Mouse (Mus musculus): ENCODE results near the gene St6galnac6. TPM values are rescaled to one million over a fixed set of nuclear protein-coding genes. Genes with fewer than 3 reads are reported as not detected.

The St6galnac6 gene
- polyA plus RNA-seq, 1 experiment from 2014 or later = 7.5 TPM

DNA sequence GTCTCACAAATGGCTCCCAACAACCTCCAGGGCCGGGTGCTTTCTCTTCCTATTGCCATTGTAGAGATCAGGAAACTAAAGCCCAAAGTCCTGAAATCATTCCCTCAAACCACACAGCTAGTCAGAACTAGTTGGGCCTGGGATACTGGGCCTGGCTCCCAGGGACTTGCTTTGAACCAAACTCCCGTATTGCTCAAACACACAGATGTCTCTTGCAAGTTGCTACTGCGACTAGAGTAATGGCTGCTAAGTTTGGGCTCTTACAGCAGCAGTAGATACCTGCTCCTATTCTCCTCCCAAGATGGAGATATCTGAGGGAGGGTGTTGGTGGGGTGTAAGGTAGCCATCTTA is 55.9 kb downstream of the St6galnac6 start:
- peaks cover 26% of the 10 kb centered on the region for H3K4me1 ChIP-seq (ENCODE audit: control insufficient read depth, insufficient read depth, low read length)
- H3K4me3 ChIP-seq (ENCODE audit: low read depth, low read length) = no peak overlapping the region
- peak overlapping the region; percentile 61; the same call in 1 of the 2 replicates for H3K27ac ChIP-seq (replicated peaks; ENCODE audit: low read depth, low read length)
- no peak overlapping the region for H3K4me2 ChIP-seq (ENCODE audit: low read depth, severe bottlenecking)
- no peak for ATAC-seq (ENCODE audit: insufficient number of reproducible peaks, low FRiP score, low TSS enrichment, low read depth)
- DNase-seq (ENCODE audit: low spot score) = no peak
- H3K27me3 ChIP-seq (ENCODE audit: control insufficient read depth, insufficient read depth, low read length) = no peaks in the 10 kb centered on the region
- 88% methylated on average over 3 of the region's 3 CpGs for WGBS
- no peaks in the 10 kb centered on the region for H3K36me3 ChIP-seq (ENCODE audit: control insufficient read depth, insufficient read depth, low read length)
- H3K9me3 ChIP-seq (ENCODE audit: control insufficient read depth, low read length) = no peaks in the 10 kb centered on the region
- no peak overlapping the region for H3K9ac ChIP-seq (ENCODE audit: low read length)

DNA sequence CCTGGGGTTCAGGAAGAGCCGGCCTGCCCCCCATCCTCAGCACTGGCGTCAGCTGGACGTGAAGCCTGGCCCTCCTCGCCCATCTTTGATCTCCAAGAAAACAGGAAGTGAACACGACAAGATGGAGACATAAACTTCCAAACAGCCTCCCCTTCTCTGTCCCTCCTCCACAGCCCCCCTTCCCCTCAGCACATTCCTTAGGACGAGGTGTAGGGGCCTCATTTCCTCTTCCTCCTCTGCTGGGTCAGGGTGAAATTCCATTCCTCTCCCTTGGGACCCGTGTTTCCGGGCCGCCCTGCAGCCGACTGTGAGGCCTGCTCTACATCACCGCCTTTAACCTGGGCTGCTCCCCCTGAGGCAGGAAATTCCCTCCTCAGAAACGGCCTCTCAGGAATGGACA is 56.3 kb downstream of the St6galnac6 start:
- Histone ChIP-seq H3K9me3 (ENCODE audit: control insufficient read depth, low read length) (no peaks in the 10 kb centered on the region), H3K4me2 (ENCODE audit: low read depth, severe bottlenecking) (0 out of 2 replicates have a peak overlapping the region, but pooled peaks have one; percentile 3), H3K4me3 (ENCODE audit: low read depth, low read length) (no peak overlapping the region), H3K27me3 (ENCODE audit: control insufficient read depth, insufficient read depth, low read length) (no peaks in the 10 kb centered on the region), H3K4me1 (ENCODE audit: control insufficient read depth, insufficient read depth, low read length) (peaks cover 26% of the 10 kb centered on the region), H3K36me3 (ENCODE audit: control insufficient read depth, insufficient read depth, low read length) (no peaks in the 10 kb centered on the region), H3K9ac (ENCODE audit: low read length) (no peak overlapping the region), H3K27ac (replicated peaks; ENCODE audit: low read depth, low read length) (peak overlapping the region; percentile 72)
- peak; percentile 71 for DNase-seq (ENCODE audit: low spot score)
- WGBS = 25% methylated on average over 12 of the region's 12 CpGs
- ATAC-seq (ENCODE audit: insufficient number of reproducible peaks, low FRiP score, low TSS enrichment, low read depth) = peak; percentile 72; the same call in 1 of the 2 replicates

DNA sequence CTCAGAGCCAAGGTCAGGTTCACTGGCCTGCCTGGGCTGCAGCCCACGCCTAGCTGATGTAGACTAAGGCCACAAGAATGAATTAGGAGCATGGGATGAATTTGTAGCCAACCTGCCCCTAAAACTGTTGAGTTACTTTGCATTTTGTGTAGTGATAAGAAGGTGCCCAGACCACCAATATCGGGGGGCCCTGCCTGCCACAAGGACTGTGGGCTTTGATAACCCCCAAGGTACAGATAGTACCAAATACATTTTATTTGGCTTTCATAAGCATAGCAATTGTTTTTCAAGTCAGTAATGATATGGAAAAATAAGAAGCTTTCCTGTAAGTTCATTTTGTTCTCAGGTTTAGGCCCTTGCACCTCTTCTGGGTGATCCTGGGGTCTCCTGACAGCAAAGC is 59.4 kb downstream of the St6galnac6 start:
- H3K4me3 ChIP-seq (ENCODE audit: low read depth, low read length) = no peak overlapping the region
- H3K27me3 ChIP-seq (ENCODE audit: control insufficient read depth, insufficient read depth, low read length) = no peaks in the 10 kb centered on the region
- 93% methylated on average over 2 of the region's 2 CpGs for WGBS
- no peak for DNase-seq (ENCODE audit: low spot score)
- H3K9me3 ChIP-seq (ENCODE audit: control insufficient read depth, low read length) = no peaks in the 10 kb centered on the region
- H3K4me2 ChIP-seq (ENCODE audit: low read depth, severe bottlenecking) = no peak overlapping the region
- H3K36me3 ChIP-seq (ENCODE audit: control insufficient read depth, insufficient read depth, low read length) = no peaks in the 10 kb centered on the region; the same call in 1 of the 2 replicates
- H3K4me1 ChIP-seq (ENCODE audit: control insufficient read depth, insufficient read depth, low read length) = peaks cover 25% of the 10 kb centered on the region
- no peak overlapping the region for H3K9ac ChIP-seq (ENCODE audit: low read length)
- H3K27ac ChIP-seq (replicated peaks; ENCODE audit: low read depth, low read length) = no peak overlapping the region
- ATAC-seq (ENCODE audit: insufficient number of reproducible peaks, low FRiP score, low TSS enrichment, low read depth) = no peak

DNA sequence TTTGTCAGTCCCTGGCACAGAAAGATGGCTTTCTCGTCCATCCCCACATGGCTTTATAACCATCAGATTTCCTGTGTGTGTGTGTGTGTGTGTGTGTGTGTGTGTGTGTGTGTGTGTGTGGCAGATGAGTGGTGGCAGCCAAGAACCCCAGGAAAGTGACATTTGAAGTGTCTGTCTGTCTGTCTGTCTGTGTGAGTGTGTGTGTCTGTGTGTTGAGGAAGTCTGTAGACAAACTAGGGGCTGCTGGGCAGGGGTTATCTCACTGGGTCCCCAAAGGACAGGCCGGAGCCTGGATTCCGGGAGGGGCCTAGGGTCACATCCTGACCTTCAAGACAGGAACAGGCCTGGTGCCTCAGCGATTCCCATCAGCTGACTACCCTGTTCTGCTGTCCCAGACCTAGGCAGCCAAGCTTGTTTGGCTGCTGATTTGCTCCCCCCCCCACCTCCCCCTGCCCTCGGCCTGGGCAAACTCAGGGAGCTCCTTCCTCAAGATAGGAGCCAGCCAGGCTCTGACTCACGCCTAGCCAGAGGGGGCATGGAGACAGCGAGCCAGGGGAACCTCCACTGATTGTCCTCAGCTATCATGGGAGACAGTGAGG is 62.1 kb downstream of the St6galnac6 start:
- Histone ChIP-seq H3K9me3 (ENCODE audit: control insufficient read depth, low read length) (no peaks in the 10 kb centered on the region), H3K36me3 (ENCODE audit: control insufficient read depth, insufficient read depth, low read length) (no peaks in the 10 kb centered on the region; the same call in 1 of the 2 replicates), H3K27me3 (ENCODE audit: control insufficient read depth, insufficient read depth, low read length) (no peaks in the 10 kb centered on the region), H3K27ac (replicated peaks; ENCODE audit: low read depth, low read length) (no peak overlapping the region), H3K9ac (ENCODE audit: low read length) (no peak overlapping the region), H3K4me2 (ENCODE audit: low read depth, severe bottlenecking) (no peak overlapping the region), H3K4me3 (ENCODE audit: low read depth, low read length) (no peak overlapping the region), H3K4me1 (ENCODE audit: control insufficient read depth, insufficient read depth, low read length) (peaks cover 3% of the 10 kb centered on the region; the same call in 1 of the 2 replicates)
- WGBS = 55% methylated on average over 7 of the region's 7 CpGs
- no peak for DNase-seq (ENCODE audit: low spot score)
- no peak for ATAC-seq (ENCODE audit: insufficient number of reproducible peaks, low FRiP score, low TSS enrichment, low read depth)

DNA sequence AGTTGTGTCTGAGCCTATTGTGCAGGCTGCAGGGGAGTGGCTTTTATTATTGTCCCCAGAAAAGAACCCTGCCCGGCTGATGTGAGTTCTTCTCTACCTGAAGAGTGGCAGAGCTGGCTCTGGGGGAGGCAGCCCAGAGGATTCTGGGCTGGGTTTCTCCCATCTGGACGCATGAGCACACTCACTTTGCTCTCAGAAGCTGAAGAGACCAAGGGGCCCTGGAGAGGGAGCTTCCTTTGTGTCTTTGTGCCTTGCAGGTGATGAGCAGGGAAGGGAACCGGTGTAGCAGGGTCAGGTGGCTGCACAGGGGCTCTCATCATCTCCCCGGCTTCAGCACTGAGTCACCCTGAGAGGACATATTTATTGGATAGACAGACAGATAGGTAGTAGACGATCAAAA is 62.8 kb downstream of the St6galnac6 start:
- peaks cover 3% of the 10 kb centered on the region; the same call in 1 of the 2 replicates for H3K4me1 ChIP-seq (ENCODE audit: control insufficient read depth, insufficient read depth, low read length)
- WGBS = 64% methylated on average over 5 of the region's 5 CpGs
- H3K4me2 ChIP-seq (ENCODE audit: low read depth, severe bottlenecking) = no peak overlapping the region
- no peaks in the 10 kb centered on the region; the same call in 1 of the 2 replicates for H3K36me3 ChIP-seq (ENCODE audit: control insufficient read depth, insufficient read depth, low read length)
- no peaks in the 10 kb centered on the region for H3K27me3 ChIP-seq (ENCODE audit: control insufficient read depth, insufficient read depth, low read length)
- H3K9me3 ChIP-seq (ENCODE audit: control insufficient read depth, low read length) = no peaks in the 10 kb centered on the region
- no peak overlapping the region for H3K9ac ChIP-seq (ENCODE audit: low read length)
- no peak overlapping the region for H3K4me3 ChIP-seq (ENCODE audit: low read depth, low read length)
- DNase-seq (ENCODE audit: low spot score) (no peak), ATAC-seq (ENCODE audit: insufficient number of reproducible peaks, low FRiP score, low TSS enrichment, low read depth) (no peak)
- H3K27ac ChIP-seq (replicated peaks; ENCODE audit: low read depth, low read length) = no peak overlapping the region

DNA sequence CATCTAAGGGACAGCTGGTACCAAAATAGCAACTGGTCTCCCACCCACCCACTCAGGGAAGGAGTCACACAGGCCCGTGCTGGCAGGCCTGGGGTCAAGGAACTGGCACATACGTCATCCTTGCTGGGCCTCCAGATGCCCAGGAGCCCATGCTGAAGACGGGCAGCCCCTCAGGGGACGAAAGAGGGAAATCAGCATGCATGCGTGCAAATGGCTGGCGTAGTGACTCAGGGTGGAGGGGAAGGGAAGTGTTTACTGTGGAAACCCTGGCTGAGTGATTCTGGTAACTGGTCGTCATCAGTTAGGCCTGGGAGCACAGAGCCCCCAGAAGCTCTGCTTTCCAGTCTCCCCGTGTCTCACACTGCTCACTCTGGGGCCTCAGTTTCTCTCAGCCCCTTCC is 65.8 kb downstream of the St6galnac6 start:
- H3K27me3 ChIP-seq (ENCODE audit: control insufficient read depth, insufficient read depth, low read length) = no peaks in the 10 kb centered on the region
- H3K9me3 ChIP-seq (ENCODE audit: control insufficient read depth, low read length) = no peaks in the 10 kb centered on the region
- H3K36me3 ChIP-seq (ENCODE audit: control insufficient read depth, insufficient read depth, low read length) = no peaks in the 10 kb centered on the region; the same call in 1 of the 2 replicates
- ATAC-seq (ENCODE audit: insufficient number of reproducible peaks, low FRiP score, low TSS enrichment, low read depth) (no peak), DNase-seq (ENCODE audit: low spot score) (no peak)
- H3K4me1 ChIP-seq (ENCODE audit: control insufficient read depth, insufficient read depth, low read length) = peaks cover 3% of the 10 kb centered on the region; the same call in 1 of the 2 replicates
- H3K4me3 ChIP-seq (ENCODE audit: low read depth, low read length) = no peak overlapping the region
- H3K9ac ChIP-seq (ENCODE audit: low read length) = no peak overlapping the region
- 76% methylated on average over 8 of the region's 8 CpGs for whole genome bisulfite sequencing
- H3K27ac ChIP-seq (replicated peaks; ENCODE audit: low read depth, low read length) = no peak overlapping the region
- H3K4me2 ChIP-seq (ENCODE audit: low read depth, severe bottlenecking) = no peak overlapping the region

DNA sequence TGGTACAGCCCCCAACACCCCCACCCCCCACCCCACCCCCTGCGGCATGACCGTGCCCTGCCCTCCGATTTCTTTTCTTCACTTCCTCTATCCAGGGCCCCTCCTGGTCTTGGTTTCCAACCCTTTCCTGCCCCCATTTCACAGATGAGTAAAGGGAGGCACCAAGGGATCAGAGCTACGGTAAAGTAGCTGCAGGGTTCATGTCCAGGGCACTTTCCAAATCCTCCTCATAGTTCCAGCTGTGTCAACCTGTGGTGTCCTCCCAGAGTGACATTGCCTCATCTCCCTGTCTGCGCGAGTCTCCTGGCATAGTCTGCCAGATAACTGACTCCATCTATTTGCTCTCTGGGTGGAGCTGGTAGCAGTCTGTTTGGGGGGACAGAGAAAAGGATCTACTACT is 66.3 kb downstream of the St6galnac6 start:
- ATAC-seq (ENCODE audit: insufficient number of reproducible peaks, low FRiP score, low TSS enrichment, low read depth) (no peak), DNase-seq (ENCODE audit: low spot score) (no peak)
- no peaks in the 10 kb centered on the region for H3K9me3 ChIP-seq (ENCODE audit: control insufficient read depth, low read length)
- H3K9ac ChIP-seq (ENCODE audit: low read length) = no peak overlapping the region
- WGBS = 84% methylated on average over 6 of the region's 6 CpGs
- no peak overlapping the region for H3K4me3 ChIP-seq (ENCODE audit: low read depth, low read length)
- no peak overlapping the region for H3K4me2 ChIP-seq (ENCODE audit: low read depth, severe bottlenecking)
- no peaks in the 10 kb centered on the region for H3K27me3 ChIP-seq (ENCODE audit: control insufficient read depth, insufficient read depth, low read length)
- H3K36me3 ChIP-seq (ENCODE audit: control insufficient read depth, insufficient read depth, low read length) = no peaks in the 10 kb centered on the region; the same call in 1 of the 2 replicates
- H3K4me1 ChIP-seq (ENCODE audit: control insufficient read depth, insufficient read depth, low read length) = peaks cover 3% of the 10 kb centered on the region; the same call in 1 of the 2 replicates
- H3K27ac ChIP-seq (replicated peaks; ENCODE audit: low read depth, low read length) = no peak overlapping the region

DNA sequence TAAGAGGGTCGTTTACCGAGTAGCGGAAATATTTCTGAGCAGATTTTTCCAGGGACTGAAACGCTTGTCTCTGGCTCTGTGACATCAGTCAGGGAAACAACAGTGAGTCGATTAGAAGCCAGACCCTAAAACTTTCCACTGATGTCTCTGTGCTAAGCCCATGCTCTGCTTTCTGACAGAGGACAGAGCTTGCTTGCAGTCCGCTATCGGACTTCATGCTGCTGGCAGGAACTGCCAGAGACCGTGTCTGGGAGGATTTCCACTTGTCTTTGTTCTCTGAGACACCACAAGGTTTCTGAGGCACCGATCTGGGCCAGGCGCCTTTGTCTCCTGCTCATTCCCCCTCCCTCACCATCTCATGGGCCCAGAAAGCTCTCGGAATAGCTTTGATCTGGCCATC is 68.3 kb downstream of the St6galnac6 start:
- 60% methylated on average over 11 of the region's 11 CpGs for WGBS
- Histone ChIP-seq H3K9ac (ENCODE audit: low read length) (no peak overlapping the region), H3K4me3 (ENCODE audit: low read depth, low read length) (no peak overlapping the region), H3K4me1 (ENCODE audit: control insufficient read depth, insufficient read depth, low read length) (no peaks in the 10 kb centered on the region), H3K36me3 (ENCODE audit: control insufficient read depth, insufficient read depth, low read length) (no peaks in the 10 kb centered on the region), H3K4me2 (ENCODE audit: low read depth, severe bottlenecking) (no peak overlapping the region), H3K27ac (replicated peaks; ENCODE audit: low read depth, low read length) (no peak overlapping the region), H3K27me3 (ENCODE audit: control insufficient read depth, insufficient read depth, low read length) (no peaks in the 10 kb centered on the region), H3K9me3 (ENCODE audit: control insufficient read depth, low read length) (no peaks in the 10 kb centered on the region)
- no peak for DNase-seq (ENCODE audit: low spot score)
- no peak for ATAC-seq (ENCODE audit: insufficient number of reproducible peaks, low FRiP score, low TSS enrichment, low read depth)

DNA sequence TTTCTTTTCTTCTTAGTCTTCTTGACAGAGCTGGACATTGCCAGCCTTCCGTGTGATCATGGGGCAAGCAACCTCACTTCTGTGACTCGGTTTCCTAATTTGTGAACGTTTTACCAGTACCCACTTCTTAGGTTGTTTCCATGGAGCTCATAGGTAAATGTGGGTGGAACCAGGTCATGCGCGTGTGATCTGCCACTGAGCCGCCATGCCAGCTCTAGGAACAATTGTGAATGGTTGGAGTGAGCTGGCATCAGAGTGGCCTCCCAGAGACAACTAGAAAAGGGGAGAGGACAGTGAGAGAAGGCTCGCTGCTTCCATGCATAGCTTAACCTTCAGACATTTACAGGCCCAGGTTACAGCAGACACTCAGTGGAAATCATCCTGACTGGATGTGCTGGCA is 68.7 kb downstream of the St6galnac6 start:
- H3K9me3 ChIP-seq (ENCODE audit: control insufficient read depth, low read length) = no peaks in the 10 kb centered on the region
- no peak for ATAC-seq (ENCODE audit: insufficient number of reproducible peaks, low FRiP score, low TSS enrichment, low read depth)
- H3K27ac ChIP-seq (replicated peaks; ENCODE audit: low read depth, low read length) = no peak overlapping the region
- no peak overlapping the region for H3K4me3 ChIP-seq (ENCODE audit: low read depth, low read length)
- H3K27me3 ChIP-seq (ENCODE audit: control insufficient read depth, insufficient read depth, low read length) = no peaks in the 10 kb centered on the region
- no peak for DNase-seq (ENCODE audit: low spot score)
- WGBS = 88% methylated on average over 7 of the region's 7 CpGs
- no peak overlapping the region for H3K9ac ChIP-seq (ENCODE audit: low read length)
- H3K4me1 ChIP-seq (ENCODE audit: control insufficient read depth, insufficient read depth, low read length) = no peaks in the 10 kb centered on the region
- no peak overlapping the region for H3K4me2 ChIP-seq (ENCODE audit: low read depth, severe bottlenecking)
- no peaks in the 10 kb centered on the region for H3K36me3 ChIP-seq (ENCODE audit: control insufficient read depth, insufficient read depth, low read length)
